Mouse (Mus musculus): Measurements from ENCODE around the gene Scrn1. TPM values are rescaled to one million over a fixed set of nuclear protein-coding genes. Genes with fewer than 3 reads are reported as not detected.

Scrn1 gene
- 25.5 TPM for polyA plus RNA-seq (2012; fragmentation: generic; extraction: Trizol)

- Histone ChIP-seq H3K79me2 (ENCODE audit: control insufficient read depth, insufficient read depth) (no peaks in the 10 kb centered on the region), H3K4me3 (peak within 1 kb of the TSS; percentile 54), H3K27me3 (ENCODE audit: control insufficient read depth, insufficient read depth, insufficient read length) (no peaks in the 10 kb centered on the region), H3ac (ENCODE audit: control insufficient read depth, insufficient read length) (peak within 1 kb of the TSS; percentile 12), H3K4me2 (ENCODE audit: low read depth) (peak within 1 kb of the TSS; percentile 97), H3K36me3 (ENCODE audit: control insufficient read depth, insufficient read depth) (no peaks in the 10 kb centered on the region)
- peak in 2 of 3 experiments; percentile 48 to 62 for TF ChIP-seq MYOD1 (IDR thresholded peaks at IDR 0.05; ENCODE audit: control insufficient read depth in 1 of 3, insufficient read length in 2 of 3, low read depth in 2 of 3)
- no peak for TF ChIP-seq SRF (IDR thresholded peaks at IDR 0.05; ENCODE audit: control insufficient read depth, insufficient read length, low read depth)
- no peak for TF ChIP-seq TCF12 (IDR thresholded peaks at IDR 0.05; ENCODE audit: insufficient read depth, poor library complexity, severe bottlenecking)
- TF ChIP-seq MYOG (IDR thresholded peaks at IDR 0.05; ENCODE audit: control insufficient read depth in 1 of 3, insufficient read depth in 1 of 3, insufficient read length in 2 of 3, low read depth in 2 of 3) = peak in 2 of 3 experiments; percentile 72 to 86
- TF ChIP-seq POLR2A (IDR thresholded peaks at IDR 0.05; ENCODE audit: insufficient read length, low read depth) = no peak
- peak; percentile 27 for TF ChIP-seq USF1 (IDR thresholded peaks at IDR 0.05; ENCODE audit: low read depth)
- no peak for TF ChIP-seq REST (IDR thresholded peaks at IDR 0.05; ENCODE audit: insufficient read depth, insufficient read length)
Measured at GRCm38 (mm10) chr6:54565665-54566545, at the start of gene Scrn1. Gene Scrn1 (minus strand): TSS chr6:54566489.

- TF ChIP-seq MYOG (IDR thresholded peaks at IDR 0.05; ENCODE audit: control insufficient read depth in 1 of 3, insufficient read depth in 1 of 3, insufficient read length in 2 of 3, low read depth in 2 of 3) (no peak), USF1 (IDR thresholded peaks at IDR 0.05; ENCODE audit: low read depth) (no peak), MAX (IDR thresholded peaks at IDR 0.05; ENCODE audit: low read depth) (no peak), POLR2A (IDR thresholded peaks at IDR 0.05; ENCODE audit: insufficient read length, low read depth) (no peak), CEBPB (IDR thresholded peaks at IDR 0.05; ENCODE audit: insufficient read depth, poor library complexity, severe bottlenecking) (no peak), POLR2AphosphoS2 (IDR thresholded peaks at IDR 0.05; ENCODE audit: insufficient read length, low read depth) (no peak), TCF12 (IDR thresholded peaks at IDR 0.05; ENCODE audit: insufficient read depth, poor library complexity, severe bottlenecking) (no peak), SRF (IDR thresholded peaks at IDR 0.05; ENCODE audit: control insufficient read depth, insufficient read length, low read depth) (no peak), REST (IDR thresholded peaks at IDR 0.05; ENCODE audit: insufficient read depth, insufficient read length) (no peak), E2F4 (IDR thresholded peaks at IDR 0.05; ENCODE audit: insufficient read depth) (no peak), TCF3 (IDR thresholded peaks at IDR 0.05; ENCODE audit: insufficient read length, low read depth) (no peak), MYOD1 (IDR thresholded peaks at IDR 0.05; ENCODE audit: control insufficient read depth in 1 of 3, insufficient read length in 2 of 3, low read depth in 2 of 3) (no peak)
- Histone ChIP-seq H3K4me3 (no peak overlapping the region), H3K4me2 (ENCODE audit: low read depth) (no peak overlapping the region), H3ac (ENCODE audit: control insufficient read depth, insufficient read length) (no peak overlapping the region), H3K27me3 (ENCODE audit: control insufficient read depth, insufficient read depth, insufficient read length) (no peaks in the 10 kb centered on the region), H3K79me2 (ENCODE audit: control insufficient read depth, insufficient read depth) (no peaks in the 10 kb centered on the region), H3K36me3 (ENCODE audit: control insufficient read depth, insufficient read depth) (no peaks in the 10 kb centered on the region)
Measured at GRCm38 (mm10) chr6:54606241-54606640, 40.0 kb upstream of the Scrn1 start.

GRCm38 (mm10) chr6:54604001-54604715 is 37.9 kb upstream of the Scrn1 start:
- Histone ChIP-seq H3K4me2 (ENCODE audit: low read depth) (no peak overlapping the region), H3K79me2 (ENCODE audit: control insufficient read depth, insufficient read depth) (no peaks in the 10 kb centered on the region), H3K36me3 (ENCODE audit: control insufficient read depth, insufficient read depth) (no peaks in the 10 kb centered on the region), H3K4me3 (no peak overlapping the region), H3K27me3 (ENCODE audit: control insufficient read depth, insufficient read depth, insufficient read length) (no peaks in the 10 kb centered on the region), H3ac (ENCODE audit: control insufficient read depth, insufficient read length) (no peak overlapping the region)
- TF ChIP-seq POLR2A (IDR thresholded peaks at IDR 0.05; ENCODE audit: insufficient read length, low read depth) (no peak), CEBPB (IDR thresholded peaks at IDR 0.05; ENCODE audit: insufficient read depth, poor library complexity, severe bottlenecking) (no peak), MAX (IDR thresholded peaks at IDR 0.05; ENCODE audit: low read depth) (no peak), E2F4 (IDR thresholded peaks at IDR 0.05; ENCODE audit: insufficient read depth) (no peak), POLR2AphosphoS2 (IDR thresholded peaks at IDR 0.05; ENCODE audit: insufficient read length, low read depth) (no peak)

- Histone ChIP-seq H3K79me2 (ENCODE audit: control insufficient read depth, insufficient read depth) (no peaks in the 10 kb centered on the region), H3K4me3 (no peak overlapping the region), H3K27me3 (ENCODE audit: control insufficient read depth, insufficient read depth, insufficient read length) (no peaks in the 10 kb centered on the region), H3K36me3 (ENCODE audit: control insufficient read depth, insufficient read depth) (no peaks in the 10 kb centered on the region), H3K4me2 (ENCODE audit: low read depth) (no peak overlapping the region), H3ac (ENCODE audit: control insufficient read depth, insufficient read length) (no peak overlapping the region)
- TF ChIP-seq E2F4 (IDR thresholded peaks at IDR 0.05; ENCODE audit: insufficient read depth) (no peak), USF1 (IDR thresholded peaks at IDR 0.05; ENCODE audit: low read depth) (no peak), TCF3 (IDR thresholded peaks at IDR 0.05; ENCODE audit: insufficient read length, low read depth) (no peak), POLR2A (IDR thresholded peaks at IDR 0.05; ENCODE audit: insufficient read length, low read depth) (no peak), MAX (IDR thresholded peaks at IDR 0.05; ENCODE audit: low read depth) (no peak), MYOD1 (IDR thresholded peaks at IDR 0.05; ENCODE audit: control insufficient read depth in 1 of 3, insufficient read length in 2 of 3, low read depth in 2 of 3) (no peak), CEBPB (IDR thresholded peaks at IDR 0.05; ENCODE audit: insufficient read depth, poor library complexity, severe bottlenecking) (no peak), REST (IDR thresholded peaks at IDR 0.05; ENCODE audit: insufficient read depth, insufficient read length) (no peak), POLR2AphosphoS2 (IDR thresholded peaks at IDR 0.05; ENCODE audit: insufficient read length, low read depth) (no peak), MYOG (IDR thresholded peaks at IDR 0.05; ENCODE audit: control insufficient read depth in 1 of 3, insufficient read depth in 1 of 3, insufficient read length in 2 of 3, low read depth in 2 of 3) (no peak), TCF12 (IDR thresholded peaks at IDR 0.05; ENCODE audit: insufficient read depth, poor library complexity, severe bottlenecking) (no peak), SRF (IDR thresholded peaks at IDR 0.05; ENCODE audit: control insufficient read depth, insufficient read length, low read depth) (no peak)
Measured at GRCm38 (mm10) chr6:54602891-54603290, 36.6 kb upstream of the Scrn1 start.
